Mouse (Mus musculus): Measurements from ENCODE around the gene Rasal2.
"Not testable (repeated sequence)": the region's sequence is repeated elsewhere in the genome, so short reads cannot be mapped to it uniquely, and the experiment has no call there.

The Rasal2 gene

GRCm38 (mm10) chr1:157236650-157237344 is 175.6 kb downstream of the Rasal2 start:
- not testable (repeated sequence) for DNase-seq

GRCm38 (mm10) chr1:157233451-157233850 is 178.9 kb downstream of the Rasal2 start:
- no peak for DNase-seq

- no peak for DNase-seq
Observed at GRCm38 (mm10) chr1:157232372-157232771, 180.0 kb downstream of the Rasal2 start.

GRCm38 (mm10) chr1:157231016-157231415 is 181.4 kb downstream of the Rasal2 start:
- DNase-seq = no peak

GRCm38 (mm10) chr1:157230386-157230785 is 182.0 kb downstream of the Rasal2 start:
- DNase-seq = no peak

- DNase-seq = no peak
Observed at GRCm38 (mm10) chr1:157225013-157225412, 187.4 kb downstream of the Rasal2 start.

GRCm38 (mm10) chr1:157220910-157221309 is 191.5 kb downstream of the Rasal2 start:
- no peak for DNase-seq

GRCm38 (mm10) chr1:157220466-157220865 is 191.9 kb downstream of the Rasal2 start:
- DNase-seq = no peak

- no peak for DNase-seq
Observed at GRCm38 (mm10) chr1:157208754-157209153, 203.6 kb downstream of the Rasal2 start.

- DNase-seq = no peak
Observed at GRCm38 (mm10) chr1:157205685-157206084, 206.7 kb downstream of the Rasal2 start.

GRCm38 (mm10) chr1:157183043-157183442 is 229.4 kb downstream of the Rasal2 start:
- DNase-seq = no peak

GRCm38 (mm10) chr1:157182431-157182830 is 230.0 kb downstream of the Rasal2 start:
- DNase-seq = no peak

GRCm38 (mm10) chr1:157181081-157181480 is 231.3 kb downstream of the Rasal2 start:
- no peak for DNase-seq

- no peak for DNase-seq
Observed at GRCm38 (mm10) chr1:157178988-157179764, 233.2 kb downstream of the Rasal2 start.

GRCm38 (mm10) chr1:157169292-157169691 is 243.1 kb downstream of the Rasal2 start:
- no peak for DNase-seq

- DNase-seq = no peak
Observed at GRCm38 (mm10) chr1:157168891-157169290, 243.5 kb downstream of the Rasal2 start.

GRCm38 (mm10) chr1:157153781-157154180 is 258.6 kb downstream of the Rasal2 start:
- DNase-seq = no peak

- no peak for DNase-seq
Observed at GRCm38 (mm10) chr1:157150107-157150506, 262.3 kb downstream of the Rasal2 start.

GRCm38 (mm10) chr1:157144621-157145020 is 267.8 kb downstream of the Rasal2 start:
- no peak for DNase-seq

- no peak for DNase-seq
Observed at GRCm38 (mm10) chr1:157143326-157143932, 269.0 kb downstream of the Rasal2 start.

- no peak for DNase-seq
Observed at GRCm38 (mm10) chr1:157141014-157141413, 271.4 kb downstream of the Rasal2 start.

GRCm38 (mm10) chr1:157137854-157138241 is 274.5 kb downstream of the Rasal2 start:
- DNase-seq = no peak

- no peak for DNase-seq
Observed at GRCm38 (mm10) chr1:157137132-157137853, 275.1 kb downstream of the Rasal2 start.
